Mouse (Mus musculus): ENCODE measurements around the gene Cab39.
A peak's percentile ranks its signal among the peaks of the same experiment; 100 is the strongest.

The Cab39 gene

GRCm38 (mm10) chr1:85850851-85851250 lies 57.6 kb downstream of the Cab39 start:
- DNase-seq = no peak

GRCm38 (mm10) chr1:85852996-85853689 lies 59.9 kb downstream of the Cab39 start:
- DNase-seq = peak; percentile 83

DNA sequence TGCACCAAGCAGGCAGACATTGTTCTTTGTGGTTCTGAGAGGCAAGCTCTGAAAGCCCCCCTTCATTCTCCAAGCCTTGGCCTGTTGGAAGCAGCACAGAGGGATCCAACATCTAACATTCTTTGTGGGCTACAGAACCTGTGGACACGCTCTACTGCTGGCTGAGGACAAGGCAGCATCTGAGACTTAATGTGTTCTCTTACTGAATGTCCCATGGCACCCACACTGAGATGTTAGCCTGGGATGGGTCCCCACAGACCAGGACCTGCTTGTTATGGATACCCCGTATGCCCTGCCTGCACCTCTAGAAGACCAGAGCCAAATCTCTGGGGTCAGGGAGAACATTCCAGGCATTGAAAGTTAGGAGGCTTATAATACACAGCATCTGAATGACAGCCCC lies 60.6 kb downstream of the Cab39 start:
- DNase-seq = no peak

- DNase-seq = no peak
Observed at GRCm38 (mm10) chr1:85854475-85854874, 61.2 kb downstream of the Cab39 start.

DNA sequence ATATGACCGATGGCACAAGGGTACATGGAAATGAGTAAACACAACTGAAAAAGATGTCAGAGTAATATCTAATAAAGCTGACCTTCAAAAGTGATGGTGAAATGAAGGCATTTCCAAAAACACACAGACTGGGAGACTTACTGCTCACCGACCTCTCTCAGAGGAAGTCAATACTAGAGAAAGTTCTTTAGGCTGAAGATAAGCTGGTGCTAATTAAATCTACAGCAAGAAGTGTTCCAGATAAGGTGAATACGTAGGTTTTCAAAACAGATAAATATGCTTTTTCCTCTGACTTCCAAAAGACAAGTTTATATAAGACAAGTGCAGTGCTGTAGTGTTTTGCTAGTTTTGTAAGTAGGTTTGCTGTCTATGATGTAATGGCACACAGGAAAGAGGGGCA lies 63.0 kb downstream of the Cab39 start:
- no peak for DNase-seq

GRCm38 (mm10) chr1:85857261-85857754 lies 64.1 kb downstream of the Cab39 start:
- no peak for DNase-seq

GRCm38 (mm10) chr1:85864383-85864782 lies 71.1 kb downstream of the Cab39 start:
- DNase-seq = no peak

DNA sequence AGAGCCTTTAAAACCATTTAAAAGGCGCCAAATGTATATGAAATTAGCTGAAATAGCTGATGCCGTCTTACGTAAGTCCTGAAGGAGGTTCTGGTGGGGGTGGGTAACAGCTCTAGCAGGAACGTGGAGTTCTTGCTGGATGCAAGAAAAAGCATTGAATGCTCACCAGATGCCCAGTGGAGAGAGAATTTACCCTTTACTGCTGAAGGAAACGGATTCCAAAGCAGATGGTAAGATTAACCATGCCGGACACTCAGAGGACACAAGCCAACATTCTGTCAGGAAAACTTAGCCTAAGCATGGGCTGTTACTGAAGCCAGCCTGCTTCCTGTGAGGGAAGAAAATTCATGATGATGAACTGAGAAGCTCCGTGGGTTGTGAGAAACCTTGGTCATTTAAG lies 76.8 kb downstream of the Cab39 start:
- no peak for DNase-seq

- no peak for DNase-seq
Observed at GRCm38 (mm10) chr1:85870546-85870945, 77.3 kb downstream of the Cab39 start.

DNA sequence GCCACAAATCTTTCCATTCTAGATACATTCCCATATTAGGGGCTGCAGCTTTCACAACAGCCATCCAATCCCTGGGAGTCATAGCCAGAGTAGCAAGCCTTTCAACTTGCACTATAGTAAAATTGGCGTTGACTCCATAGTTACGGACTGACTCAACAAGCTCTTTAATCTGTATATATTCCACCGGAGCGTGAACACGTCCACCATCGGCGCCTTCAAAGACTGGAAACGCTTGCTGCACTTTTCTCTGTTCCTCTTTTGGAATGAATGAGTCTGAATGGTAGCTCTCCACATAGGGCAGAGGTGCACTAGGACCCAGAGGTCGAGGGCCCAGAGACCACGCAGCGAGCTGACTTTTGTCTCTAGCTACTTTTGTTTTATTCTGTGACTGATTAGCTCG lies 88.8 kb downstream of the Cab39 start:
- DNase-seq = no peak

DNA sequence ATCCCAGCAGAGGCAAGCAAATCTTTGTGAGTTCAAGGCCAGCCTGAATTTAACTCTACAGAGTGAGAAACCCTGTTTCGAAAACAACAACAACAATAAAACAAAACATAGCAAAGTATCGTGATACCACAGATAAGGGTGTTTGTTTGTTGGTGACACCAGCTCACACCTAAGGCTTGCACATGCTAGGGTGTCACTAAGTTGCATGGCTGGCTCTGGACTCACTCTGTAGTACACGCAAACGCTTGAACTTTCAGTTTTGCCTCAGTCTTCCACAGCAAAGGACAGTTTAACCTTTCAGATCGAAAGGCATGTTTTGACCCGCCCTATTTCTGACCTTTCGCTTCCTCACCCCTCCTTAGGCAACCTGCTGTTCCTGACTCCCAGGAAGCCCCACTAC lies 94.0 kb downstream of the Cab39 start:
- no peak for DNase-seq

DNA sequence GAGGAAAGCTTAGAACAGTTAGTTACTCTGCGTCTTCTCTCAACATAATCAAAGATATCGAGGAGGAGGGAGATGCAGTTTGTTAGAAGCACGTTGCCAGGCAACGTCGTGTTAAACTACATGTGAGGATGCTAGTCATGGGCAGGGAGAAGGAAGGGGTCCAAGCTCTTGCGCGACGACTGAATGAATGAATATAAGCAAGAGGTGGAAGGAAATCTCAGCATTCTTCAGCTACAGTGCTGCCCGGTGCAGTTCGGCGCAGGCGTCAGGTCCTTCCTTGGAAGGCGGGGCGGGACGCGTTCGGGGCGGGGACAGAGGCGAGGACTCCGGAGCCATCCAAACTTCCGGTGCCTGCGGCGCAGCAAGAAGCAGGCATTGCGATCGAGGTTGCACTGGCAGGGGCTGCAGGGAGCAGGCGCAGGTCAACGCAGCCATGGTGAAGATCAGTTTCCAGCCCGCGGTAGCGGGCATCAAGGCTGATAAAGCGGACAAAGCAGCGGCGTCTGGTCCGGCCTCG lies 101.0 kb downstream of the Cab39 start, which contains the start of gene Itm2c:
Gene Itm2c, plus strand, starts transcription at position 51 of the 517 bp plus-strand sequence.
- peak; percentile 94 for DNase-seq

- DNase-seq = peak; percentile 93
Observed at GRCm38 (mm10) chr1:85894748-85895360, 101.6 kb downstream of the Cab39 start.

- DNase-seq = peak; percentile 72
Observed at GRCm38 (mm10) chr1:85895391-85895837, 102.2 kb downstream of the Cab39 start.

DNA sequence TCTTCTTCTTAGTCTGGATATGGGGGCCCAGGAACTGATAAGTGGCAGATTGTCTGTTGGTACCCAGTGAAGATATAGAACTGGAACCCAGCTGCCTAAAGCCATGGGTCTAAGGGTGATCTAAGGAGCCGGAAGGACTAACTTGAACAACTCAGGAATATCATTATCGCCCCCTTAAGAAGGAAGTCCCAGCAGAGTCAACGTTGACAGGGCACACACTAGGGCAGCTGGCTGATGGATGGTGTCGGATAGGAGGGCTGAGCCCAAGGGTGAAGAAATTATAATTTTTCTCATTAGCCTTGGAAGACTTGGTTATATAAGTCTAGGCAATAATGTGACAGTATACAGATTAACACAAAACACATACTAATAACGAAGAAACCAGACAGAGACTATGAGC lies 102.9 kb downstream of the Cab39 start:
- no peak for DNase-seq

DNA sequence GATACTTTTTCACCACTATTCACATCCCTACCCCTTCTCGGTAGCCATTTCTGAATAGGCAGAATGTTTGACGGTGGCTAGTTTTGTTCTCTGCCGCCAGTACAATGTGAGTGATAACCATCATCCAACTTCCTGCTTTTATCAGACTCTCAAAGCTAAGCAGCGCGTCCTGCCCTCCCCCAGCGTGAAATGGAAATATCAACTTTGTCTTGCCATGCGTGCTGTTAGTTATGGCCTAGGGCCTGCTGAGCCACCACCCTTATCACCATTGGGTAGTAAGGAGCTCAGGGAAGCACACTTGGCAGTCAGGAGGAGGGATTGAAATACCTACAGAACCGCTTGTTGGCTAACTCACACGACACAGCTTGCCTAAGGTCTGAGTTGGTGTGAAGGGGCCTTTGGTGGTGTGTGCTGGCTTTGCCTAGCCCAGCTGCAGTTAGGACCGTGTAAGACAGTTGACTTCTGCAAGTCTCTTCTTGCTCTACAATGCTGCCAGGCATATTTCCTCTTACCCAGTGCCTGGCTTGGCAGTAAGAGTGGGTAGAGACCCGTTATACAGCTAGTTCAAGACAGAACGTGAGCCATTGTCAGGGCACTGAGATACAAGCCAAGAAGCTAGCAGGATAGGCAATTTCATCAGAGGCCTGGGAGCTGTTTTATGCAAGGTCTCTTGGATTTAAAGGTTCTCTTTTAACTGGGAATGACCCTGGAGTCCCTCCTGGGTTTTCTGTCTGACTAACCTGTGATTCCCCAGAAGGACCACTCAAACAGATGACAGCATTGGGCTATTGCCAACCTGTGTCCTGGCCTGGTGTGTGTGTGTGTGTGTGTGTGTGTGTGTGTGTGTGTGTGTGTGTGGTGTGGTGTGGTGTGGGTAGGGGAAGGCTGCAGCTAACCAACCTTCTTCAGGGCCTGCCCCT lies 103.8 kb downstream of the Cab39 start:
- DNase-seq = no peak

GRCm38 (mm10) chr1:85897901-85898760 lies 104.9 kb downstream of the Cab39 start:
- no peak for DNase-seq

GRCm38 (mm10) chr1:85898761-85899387 lies 105.6 kb downstream of the Cab39 start:
- no peak for DNase-seq

GRCm38 (mm10) chr1:85899388-85899761 lies 106.1 kb downstream of the Cab39 start:
- no peak for DNase-seq

DNA sequence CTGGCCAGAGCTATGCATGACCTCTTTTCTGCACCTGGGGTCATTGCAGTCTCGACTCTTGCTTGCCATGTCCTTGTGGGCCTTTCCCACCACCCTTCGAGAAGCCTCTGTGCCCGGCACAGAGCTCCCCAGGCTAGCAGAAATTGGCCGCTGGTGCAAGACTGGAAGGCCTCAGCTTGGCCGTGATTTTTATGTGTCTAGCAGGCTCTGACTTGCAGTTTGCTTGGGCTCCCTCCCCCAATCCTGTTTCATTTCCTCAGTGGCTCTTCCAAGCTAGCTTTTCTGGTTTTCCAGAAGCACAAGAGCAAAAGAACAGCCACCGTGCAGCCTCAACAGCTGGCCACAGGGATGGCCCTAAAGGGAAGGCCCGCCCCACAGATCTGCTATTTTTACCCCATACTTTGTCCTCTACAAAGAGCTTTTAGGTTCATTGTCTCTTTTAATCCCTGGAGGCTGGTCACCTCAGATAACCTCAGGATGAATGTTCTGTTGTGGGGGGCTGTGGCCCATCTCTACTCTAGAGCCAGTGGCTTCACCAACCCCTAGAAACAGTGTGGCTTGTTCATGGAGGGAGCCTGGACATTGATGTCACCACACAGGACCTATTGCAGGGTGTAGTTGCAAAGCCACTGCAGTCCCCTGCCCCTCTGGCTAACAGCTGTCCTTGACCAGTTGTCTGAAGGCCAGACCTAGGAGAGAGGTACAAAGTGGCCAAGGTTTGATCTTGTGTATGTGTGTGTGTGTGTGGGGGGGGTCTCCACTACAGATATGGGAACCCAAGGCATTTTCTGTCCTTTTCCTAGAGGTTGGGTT lies 107.5 kb downstream of the Cab39 start:
- no peak for DNase-seq

Measured in embryo, embryonic 11 days (tissue).